Mouse (Mus musculus) T-helper 2 cell (primary cell): ENCODE measurements at regions not wholly inside any gene's neighbourhood (a gene's known extent, or its start where the extent isn't known, plus 50 kb on each side); places are given as distances from the start of the nearest gene placed in this dataset.

ENCODE experiments used
- in situ Hi-C: fragments of 300-600 bp; cut with MboI, MseI; formaldehyde crosslinking; loops from one replicate; pipeline ENCODE4 v1.15.1; 2025; ENCODE audit warnings: high pct_unique_total_duplicates

DNA sequence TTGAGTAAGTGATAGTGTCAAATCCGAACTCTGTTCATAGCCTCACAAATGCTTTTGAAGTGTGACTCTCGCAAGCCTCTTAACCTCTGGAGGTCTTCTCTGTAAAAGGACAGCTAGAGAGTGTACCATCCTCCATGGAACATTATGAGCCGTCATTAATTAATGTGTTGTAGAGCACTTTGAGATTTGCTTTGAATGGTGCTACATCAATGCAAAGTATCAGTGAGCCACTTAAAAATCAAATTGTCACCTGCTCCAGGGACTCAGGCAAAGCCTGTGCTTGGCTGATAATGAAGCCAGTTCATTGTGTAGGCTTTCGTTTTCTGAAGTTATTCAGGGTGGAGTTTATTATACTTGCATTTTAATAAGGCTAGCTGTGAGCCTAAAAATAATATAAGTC lies 801.8 kb upstream of the B3galt2 start:
- in situ Hi-C loops = no loop called here

DNA sequence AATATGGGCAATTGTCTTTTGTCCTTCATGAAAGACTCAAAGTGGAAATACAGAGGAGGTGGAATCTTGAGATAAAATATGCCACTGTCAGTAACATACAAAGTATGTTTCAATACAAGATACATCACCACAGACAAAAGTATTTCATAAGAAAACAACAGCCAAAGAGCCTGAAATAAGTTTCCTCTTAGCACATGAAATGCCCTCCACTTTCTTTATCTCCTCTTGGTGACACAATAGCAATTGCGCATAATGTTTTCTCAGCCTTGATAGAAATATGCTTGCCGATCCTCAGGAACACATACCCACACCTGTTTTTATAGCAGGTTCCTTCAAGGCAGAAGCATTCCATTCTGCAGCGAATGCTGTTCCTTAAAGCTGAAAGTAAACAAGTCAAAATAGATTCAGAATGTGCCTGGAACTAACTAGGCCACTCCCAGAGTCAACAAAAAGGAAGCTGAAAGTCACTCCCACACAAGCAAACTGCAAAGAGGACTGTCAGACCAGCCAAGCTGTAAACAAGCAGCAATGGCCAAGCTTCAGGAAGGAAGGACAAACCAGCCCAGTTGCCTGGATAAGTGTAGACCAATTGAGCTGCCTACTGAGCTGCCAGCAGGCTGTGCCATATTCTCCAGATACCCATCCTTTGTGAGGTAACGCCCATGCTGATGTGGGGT lies 773.3 kb upstream of the B3galt2 start:
- in situ Hi-C loops = no loop called here

DNA sequence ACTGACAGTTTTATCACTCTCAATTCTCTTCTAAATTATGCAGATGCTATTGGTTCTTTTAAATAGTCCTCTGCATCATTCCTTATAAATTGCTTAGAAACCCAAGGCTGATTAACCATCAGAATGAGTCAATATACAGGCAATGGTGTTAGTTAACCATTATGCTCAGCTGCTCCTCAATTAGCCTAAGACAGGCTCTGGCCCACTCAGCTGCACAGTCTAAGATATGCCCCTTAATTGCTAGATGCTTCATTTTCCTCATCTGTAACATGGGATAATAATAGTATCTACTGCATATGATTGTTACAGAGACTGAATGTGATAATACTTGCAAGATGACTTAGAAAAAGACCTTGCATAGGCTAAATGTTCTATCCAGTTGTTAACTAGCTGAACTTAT lies 748.6 kb upstream of the B3galt2 start:
- in situ Hi-C loops = no loop called here

DNA sequence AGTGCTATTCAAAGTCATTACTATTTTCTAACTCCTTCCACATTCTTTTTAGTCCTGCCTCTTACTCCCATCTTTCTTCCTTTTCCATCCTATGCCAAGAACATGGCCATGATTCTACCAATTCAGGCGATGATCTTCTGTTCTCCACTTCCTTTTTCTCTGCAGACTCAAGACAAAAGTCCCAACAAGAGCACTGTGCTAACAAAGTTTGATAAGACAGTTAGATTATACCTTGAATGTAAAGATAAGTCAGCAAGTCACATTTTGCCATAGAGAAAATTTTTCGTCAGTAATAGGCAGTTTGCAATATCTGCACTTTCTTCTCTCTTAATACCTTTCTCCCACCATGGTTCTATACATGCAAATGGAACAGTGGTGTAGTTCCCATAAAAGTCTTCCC lies 747.3 kb upstream of the B3galt2 start:
- in situ Hi-C loops = no loop called here

DNA sequence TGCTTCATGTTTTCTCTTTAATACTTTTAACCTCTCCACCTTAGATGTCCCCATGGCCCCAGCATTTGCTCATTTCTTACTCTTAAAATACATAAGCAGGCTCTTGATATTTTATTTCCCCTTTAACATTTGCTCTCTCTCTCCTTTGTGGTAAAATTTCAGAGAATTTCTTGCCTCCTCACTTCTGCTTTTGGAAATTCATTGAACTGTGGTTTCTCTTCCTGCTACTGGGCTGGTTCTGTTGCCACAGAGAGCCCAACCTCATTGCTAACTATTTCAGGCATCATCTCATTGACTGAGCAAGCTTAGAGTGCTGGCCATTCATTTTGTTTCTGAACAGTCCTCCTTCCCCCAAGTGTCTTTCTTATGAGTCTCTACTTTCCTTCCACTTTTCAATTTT lies 746.3 kb upstream of the B3galt2 start:
- in situ Hi-C loops = no loop called here

DNA sequence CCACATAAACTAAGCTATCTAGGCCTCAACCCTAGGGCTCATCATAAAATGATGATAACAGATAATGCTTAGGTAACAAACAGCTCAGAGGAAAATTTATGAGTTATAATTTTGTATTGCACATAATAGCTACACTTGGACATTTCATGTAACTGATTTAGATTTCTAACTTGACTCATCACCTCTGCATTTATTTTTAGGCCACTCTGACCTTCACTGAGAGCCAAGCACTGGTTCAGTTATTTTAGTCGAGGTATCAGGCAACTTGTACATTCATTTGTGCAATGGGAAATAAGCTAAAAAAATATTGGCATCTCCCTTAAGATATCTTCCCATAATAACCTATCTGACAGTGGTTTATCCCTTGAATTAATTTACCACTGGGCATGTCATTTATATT lies 745.4 kb upstream of the B3galt2 start:
- in situ Hi-C loops = no loop called here

DNA sequence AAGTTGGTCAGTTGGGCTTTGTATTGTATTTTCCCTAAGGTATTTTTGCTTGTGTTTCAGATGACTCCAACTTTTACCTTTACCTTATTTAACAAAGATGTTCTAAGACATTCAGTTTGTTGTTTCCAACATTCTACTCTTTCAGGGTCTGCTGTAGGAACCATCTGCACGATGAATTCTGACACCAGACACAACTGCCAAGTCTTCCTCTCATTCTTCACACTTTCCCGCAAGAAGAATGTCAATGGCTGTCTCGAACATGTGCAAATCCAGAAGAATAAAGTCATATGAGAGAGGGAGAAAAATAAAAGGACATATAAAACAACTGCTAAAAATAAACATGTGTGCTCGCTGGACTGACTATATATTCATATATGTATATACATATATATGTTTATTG lies 730.6 kb upstream of the B3galt2 start:
- in situ Hi-C loops = no loop called here

DNA sequence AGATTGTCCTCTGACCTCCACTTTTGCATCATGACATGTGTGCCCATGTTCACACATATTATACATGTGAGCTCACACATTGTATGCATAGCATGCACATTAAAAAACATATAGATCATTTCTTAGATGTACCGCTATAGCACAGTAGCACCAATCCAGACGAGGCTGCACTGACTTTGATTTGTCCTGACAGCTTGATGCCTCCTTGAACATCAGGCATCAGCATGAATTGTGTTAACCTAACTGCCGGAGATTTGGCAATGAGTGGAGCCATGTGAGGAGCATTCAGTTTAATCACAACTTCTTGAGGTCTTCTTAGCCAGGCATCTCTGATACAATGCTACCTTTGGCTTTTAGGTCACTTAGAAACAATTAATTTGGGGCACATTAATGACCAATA lies 683.8 kb upstream of the B3galt2 start:
- in situ Hi-C loops = loop anchor here (10.0 kb wide), 1 partner anchor 1122 kb away; no protein-coding TSS in a partner anchor

DNA sequence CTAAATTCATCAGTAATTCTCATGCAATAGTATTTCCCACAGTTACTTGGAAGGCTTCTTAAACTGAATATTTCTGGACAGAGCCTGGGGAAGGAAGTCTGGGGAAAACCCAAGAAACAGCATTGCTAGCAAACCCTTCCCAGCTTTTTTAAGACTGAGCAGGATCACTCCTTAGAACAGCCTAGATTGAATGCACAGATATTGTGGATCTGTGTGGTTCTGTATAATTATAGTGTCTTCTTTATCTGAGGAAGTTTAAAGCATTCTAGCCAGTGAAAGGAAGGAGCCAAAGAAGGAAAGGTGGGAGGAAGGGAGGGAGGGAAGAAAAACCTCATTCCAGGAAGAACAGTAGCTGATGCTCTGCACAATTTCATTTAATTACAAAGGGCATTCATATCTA lies 669.0 kb upstream of the B3galt2 start:
- in situ Hi-C loops = no loop called here

DNA sequence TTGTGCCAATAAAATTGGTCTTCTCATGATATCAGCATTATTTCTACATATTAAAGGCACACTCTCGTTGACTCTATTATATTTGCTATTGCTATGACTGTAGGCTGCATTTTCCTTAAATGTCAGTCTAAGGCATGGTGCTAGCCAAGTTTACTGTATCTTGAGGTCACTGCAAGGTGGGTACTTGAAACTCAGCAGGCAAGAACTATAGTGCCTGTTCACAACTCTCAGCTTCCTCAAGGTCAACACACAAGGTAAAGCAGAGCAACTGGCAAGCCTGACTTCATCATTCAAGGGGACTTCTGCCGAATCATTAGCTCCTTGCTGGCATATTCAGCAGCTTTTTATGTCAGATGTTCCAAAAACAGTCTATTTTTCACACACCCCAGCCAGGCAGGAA lies 667.1 kb upstream of the B3galt2 start:
- in situ Hi-C loops = no loop called here

DNA sequence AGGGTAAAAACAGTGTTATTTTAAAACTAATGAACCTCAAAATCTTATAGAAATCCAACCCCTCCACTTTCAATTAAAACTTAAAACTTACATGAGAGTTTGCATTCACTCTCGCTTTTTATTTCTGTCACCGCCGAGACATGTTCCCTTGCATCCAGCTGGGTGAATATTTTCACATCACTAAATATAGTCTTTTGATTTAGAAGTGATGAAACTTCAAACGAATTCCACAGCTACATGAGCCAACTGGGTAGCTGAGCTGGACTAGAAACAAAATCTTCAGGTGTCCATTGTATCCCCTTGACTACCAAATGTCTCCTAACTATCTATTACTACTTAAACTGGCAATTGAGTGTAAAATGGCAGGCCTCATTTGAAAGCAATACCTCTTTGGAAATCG lies 657.5 kb upstream of the B3galt2 start:
- in situ Hi-C loops = no loop called here

DNA sequence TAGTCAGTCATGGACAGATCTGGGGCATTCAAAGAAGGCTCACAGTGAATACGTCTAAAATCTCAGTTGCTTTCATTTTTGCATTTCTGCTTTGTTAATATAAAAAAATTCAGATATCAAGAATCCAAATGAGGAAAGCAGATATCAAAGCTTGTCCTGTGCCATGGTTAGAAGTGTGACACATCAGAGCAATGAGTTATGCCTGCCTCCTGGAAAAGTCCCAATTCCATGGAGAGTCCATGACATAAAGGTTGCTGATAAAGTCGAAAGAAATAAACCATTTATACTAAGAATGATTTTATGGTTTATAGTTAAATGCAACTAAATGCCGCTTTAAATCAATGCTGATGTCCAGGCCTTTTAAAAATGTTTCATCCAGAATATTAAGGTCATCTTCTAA lies 656.8 kb upstream of the B3galt2 start:
- in situ Hi-C loops = no loop called here

DNA sequence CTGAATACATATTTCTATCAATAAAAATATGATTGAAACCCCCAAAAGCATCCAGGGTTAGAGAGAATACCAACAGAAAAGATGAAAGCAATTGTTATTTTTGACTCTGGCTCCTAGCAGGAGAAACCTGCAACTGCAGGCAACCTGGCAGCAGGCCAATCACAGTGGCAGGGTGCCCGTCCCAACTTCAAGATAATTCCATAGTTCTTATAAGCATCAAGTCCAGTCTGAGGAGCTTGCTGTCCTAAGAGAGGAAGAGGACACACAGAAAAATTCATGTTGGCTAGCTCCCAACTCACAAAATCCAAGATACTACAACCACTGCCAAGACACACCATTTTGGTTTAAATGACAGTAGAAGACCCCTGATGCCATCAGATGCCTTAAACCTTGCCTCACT lies 654.9 kb upstream of the B3galt2 start:
- in situ Hi-C loops = no loop called here

DNA sequence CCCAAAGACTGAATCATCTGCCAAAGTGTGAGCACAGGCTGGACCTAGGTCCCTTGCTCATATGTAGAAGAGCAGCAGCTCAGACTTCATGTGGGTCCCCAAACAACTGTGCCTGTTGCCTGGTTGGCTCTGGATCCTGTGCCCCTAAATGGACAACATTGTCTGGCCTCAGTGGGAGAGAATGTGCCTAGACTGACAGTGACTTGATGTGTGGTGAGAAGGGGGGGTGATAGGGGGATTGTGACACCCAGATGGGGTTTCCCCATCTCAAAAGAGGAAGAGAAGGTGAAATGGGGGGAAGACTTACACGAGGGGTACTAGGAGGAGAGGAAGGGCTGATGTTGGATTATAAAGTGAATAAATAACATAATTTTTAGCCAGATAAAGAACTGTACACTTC lies 640.2 kb upstream of the B3galt2 start:
- in situ Hi-C loops = no loop called here

DNA sequence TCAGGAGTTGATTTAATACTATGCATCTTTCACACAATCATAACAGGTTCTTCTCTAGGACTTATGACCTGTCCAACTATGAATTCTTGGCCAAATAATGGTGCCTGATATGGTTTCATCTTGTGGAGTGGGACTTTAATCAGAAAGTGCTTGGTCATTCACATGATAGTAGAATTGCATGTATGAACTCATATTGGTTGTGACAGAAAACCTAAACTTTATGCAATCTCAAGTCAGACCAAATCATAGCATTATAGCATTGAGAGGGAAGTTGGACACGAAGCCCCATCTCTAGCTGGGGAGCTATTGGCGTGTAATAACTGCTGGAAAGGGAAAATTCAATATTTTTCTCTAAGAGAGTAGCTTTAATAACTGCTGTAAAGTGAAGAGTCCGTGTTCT lies 639.4 kb upstream of the B3galt2 start:
- in situ Hi-C loops = no loop called here

DNA sequence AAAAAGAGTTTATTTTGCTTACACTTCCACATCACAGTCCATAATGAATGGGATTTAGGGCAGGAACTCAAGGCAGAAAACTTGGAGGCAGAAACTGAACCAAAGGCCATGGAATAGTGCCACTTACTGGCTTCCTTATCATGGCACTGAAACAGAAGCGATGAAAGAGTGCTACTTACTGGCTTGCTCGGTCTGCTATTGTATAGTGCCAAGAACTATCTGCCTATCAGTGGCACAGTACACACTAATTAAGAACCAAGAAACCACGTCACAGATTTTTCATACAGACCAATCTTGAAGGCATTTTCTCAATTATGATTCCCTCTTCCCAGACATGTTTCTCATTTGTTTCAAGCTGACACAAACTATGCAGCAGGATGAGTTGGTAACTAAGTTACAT lies 634.4 kb upstream of the B3galt2 start:
- in situ Hi-C loops = no loop called here

DNA sequence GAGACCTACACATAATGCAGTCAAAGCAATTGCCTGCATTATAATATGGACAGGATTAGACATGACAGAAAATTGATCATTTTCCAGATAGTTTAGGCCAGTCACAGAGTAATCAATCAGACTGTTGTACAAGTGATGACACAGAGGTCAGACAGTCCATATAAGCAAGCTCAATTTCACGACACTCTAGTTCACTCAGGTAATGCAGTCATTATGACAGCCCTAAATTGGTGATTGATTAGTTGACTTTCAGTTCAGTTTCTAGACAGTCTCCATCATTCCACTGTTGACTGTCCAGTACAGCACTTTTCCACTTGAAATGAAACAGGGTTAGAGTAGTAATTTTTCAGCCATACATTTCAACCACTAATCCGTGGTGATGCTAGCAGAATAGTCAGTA lies 620.5 kb upstream of the B3galt2 start:
- in situ Hi-C loops = no loop called here

DNA sequence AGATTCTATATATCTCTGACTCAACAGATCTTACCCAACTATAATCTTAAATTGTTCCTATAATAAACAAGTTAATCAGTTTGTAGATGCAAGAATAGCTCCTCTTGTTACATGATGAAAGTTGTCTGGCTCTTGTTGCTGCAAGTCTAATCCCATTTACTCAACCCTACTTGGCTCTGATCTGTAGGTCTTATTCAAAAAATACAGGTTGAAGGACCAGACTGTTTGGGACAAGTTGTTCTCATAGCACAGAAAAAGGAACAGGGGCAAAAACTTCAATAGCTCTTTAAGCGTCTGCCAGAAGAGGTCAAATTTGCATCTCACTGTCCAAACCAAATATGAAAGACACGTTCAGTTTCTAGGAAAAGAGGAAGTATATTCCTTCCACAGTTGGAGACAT lies 587.3 kb upstream of the B3galt2 start:
- in situ Hi-C loops = no loop called here

DNA sequence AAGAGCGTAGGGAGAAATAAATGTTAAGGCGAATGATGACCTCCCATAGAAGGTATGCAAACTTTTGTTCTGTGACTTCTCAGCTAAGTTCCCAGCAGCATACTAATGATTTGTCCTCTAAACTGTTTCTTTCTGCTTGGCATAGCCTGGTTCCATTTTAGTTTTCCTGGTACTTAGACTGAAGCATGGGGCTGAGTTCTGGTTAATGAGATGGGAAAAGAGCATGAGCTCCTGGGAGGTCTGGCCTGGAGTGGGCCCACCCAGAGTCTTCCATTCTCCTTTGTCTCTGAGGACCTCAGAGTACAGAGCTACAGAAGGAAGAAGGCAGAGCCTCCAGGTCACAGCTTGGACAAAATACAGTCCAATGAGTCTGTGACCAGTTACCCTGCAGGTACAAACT lies 586.9 kb upstream of the B3galt2 start:
- in situ Hi-C loops = no loop called here

DNA sequence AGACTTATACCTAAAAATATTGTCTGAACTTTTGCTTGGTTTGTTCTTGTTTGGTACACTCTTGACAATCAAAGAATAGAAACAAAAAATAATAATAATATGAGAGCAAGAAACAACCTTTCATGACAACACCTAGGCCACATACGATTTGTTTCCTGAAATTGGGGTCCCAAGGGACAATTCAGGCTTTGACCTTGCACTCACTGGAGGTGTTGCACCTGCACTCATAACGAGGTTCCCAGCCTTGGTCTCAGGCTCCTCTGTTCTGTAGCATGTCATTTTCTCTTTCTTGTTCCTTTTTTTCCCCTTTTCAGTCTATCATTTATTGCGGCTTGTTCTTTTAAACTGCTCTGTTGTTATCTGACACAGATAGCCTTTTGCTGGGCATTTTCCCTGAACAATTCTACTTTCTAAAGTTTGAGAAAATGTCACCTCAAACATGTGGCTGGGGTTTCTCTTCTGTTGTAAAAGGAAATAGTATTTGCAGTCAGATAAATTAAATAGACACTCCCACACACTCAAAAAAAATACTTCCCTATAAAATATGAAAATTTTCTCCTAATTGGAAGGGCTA lies 585.9 kb upstream of the B3galt2 start:
- in situ Hi-C loops = no loop called here

DNA sequence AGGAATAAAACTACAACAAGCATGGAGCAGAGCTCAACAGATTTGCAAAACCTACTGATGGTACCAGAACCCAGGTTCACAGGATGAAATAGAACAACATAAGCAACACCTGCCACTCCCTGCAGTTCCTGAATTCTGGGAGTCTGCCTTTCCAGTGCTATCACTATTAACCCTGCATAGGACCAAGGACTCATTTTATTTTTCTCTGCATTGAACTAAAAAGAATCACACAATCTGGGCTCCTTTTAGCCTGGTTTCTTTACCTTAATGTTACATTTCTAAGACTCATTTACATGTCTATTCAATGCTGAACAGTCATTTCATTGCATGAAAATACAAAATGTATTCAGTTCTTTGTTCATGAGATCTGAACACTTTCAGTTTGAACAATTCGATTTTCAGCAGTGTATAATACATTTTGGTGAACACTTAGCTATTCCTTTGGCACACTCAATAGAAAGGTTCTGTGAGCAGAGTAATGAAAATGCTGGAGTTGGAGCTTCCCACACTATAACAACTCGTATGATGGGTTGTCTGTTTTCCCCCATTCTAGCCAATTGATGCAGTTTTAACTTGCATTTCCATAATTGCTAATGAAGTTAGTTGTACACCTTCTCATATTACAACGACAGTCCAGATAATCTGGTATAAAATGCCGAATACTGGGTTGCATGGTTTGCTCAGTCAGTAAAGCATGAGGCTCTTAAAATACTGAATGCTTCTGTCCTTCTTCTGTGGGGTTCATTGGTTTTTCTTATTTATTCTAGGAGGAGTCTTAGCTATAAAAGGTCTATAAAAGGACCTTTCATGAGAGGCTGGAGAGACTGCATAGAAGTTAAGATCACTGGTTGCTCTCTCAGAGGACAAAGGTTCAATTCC lies 579.5 kb upstream of the B3galt2 start:
- in situ Hi-C loops = no loop called here

DNA sequence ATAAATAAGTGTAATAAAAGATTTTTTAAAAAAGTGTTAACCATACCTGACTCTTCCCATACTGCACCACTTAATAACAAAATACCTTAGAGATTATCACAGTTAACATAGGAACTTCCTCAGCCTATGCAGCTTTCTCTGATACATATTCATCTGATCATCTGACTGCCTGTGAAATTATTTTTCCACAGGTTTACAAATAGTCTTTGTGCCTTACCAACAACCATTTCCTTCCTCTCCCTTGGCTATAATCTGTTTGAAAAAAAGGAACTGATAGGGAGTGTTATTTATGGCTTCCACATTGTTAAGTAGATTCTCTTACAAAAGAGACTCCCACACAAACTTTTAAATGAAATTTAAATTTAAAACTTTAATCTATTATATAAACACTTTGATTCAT lies 575.0 kb upstream of the B3galt2 start:
- in situ Hi-C loops = no loop called here
